Mouse (Mus musculus) ES-E14 (cell line): ENCODE measurements around the gene Cdh22.

Experiments
- CHD2 ChIP-seq: IDR thresholded peaks from 2 replicates; pipeline ENCODE4 v1.6.1; 2014; ENCODE audit warnings: mild to moderate bottlenecking, low read depth, low read length, inconsistent platforms
- MAFK ChIP-seq: IDR thresholded peaks from 2 replicates; pipeline ENCODE4 v1.6.1; 2014; ENCODE audit warnings: mild to moderate bottlenecking, low read depth, low read length, inconsistent platforms; ENCODE audit not compliant: insufficient read depth
- ZC3H11A ChIP-seq: IDR thresholded peaks from 2 replicates; pipeline ENCODE4 v1.6.1; 2012; ENCODE audit warnings: low read depth, mild to moderate bottlenecking, inconsistent platforms, low read length, borderline replicate concordance
- ZNF384 ChIP-seq: IDR thresholded peaks from 2 replicates; pipeline ENCODE4 v1.6.1; 2012; ENCODE audit warnings: low read depth, low read length, inconsistent platforms

DNA sequence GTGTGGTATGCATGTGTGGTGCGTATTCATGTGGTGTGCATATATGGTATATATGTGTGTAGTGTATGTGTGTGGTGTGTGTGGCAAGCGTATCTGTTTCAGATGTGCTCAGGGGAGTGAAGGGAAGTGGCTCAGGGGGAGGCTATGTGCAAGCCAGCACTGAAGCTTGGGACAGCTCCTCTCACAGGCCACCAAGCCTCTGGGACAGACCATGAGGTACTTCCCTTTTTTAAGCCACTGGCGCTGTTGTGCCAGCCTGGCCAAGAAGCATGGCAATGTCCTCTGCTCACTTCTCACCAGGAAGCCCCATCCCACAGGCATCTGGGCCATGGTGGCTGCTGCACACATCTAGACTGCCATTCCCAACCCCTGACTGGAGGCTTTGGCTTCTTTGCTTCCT is 131.7 kb downstream of the Cdh22 start:
- TF ChIP-seq ZNF384 (no peak), CHD2 (no peak), ZC3H11A (no peak), MAFK (no peak)
